Mouse (Mus musculus) spleen, adult 2 months (tissue): ENCODE results near the gene Hace1. TPM values are rescaled to one million over a fixed set of nuclear protein-coding genes. Genes with fewer than 3 reads are reported as not detected.
"Not testable (repeated sequence)": the region's sequence is repeated elsewhere in the genome, so short reads cannot be mapped to it uniquely, and the experiment has no call there.

Experiments
- DNase-seq, 2 experiments: peaks; one replicate each; pipeline versions ENCODE4 v3.0.0 to v3.0.0-alpha.2; 2012 to 2021; ENCODE audit warnings: low spot score in 2 of 2, low read depth in 1 of 2
- H3K27ac ChIP-seq: fragments of 200-500 bp; 2 replicates; pipeline ENCODE4 v1.5.1; 2012; ENCODE audit warnings: low read length, inconsistent platforms; ENCODE audit not compliant: insufficient read depth
- H3K27me3 ChIP-seq: fragments of 200-500 bp; 2 replicates; pipeline ENCODE4 v1.6.1; 2012; ENCODE audit warnings: mild to moderate bottlenecking, moderate library complexity, low read length, inconsistent platforms; ENCODE audit not compliant: control insufficient read depth, insufficient read depth
- H3K36me3 ChIP-seq: fragments of 200-500 bp; 2 replicates; pipeline ENCODE4 v1.6.1; 2012; ENCODE audit warnings: mild to moderate bottlenecking, low read length, inconsistent platforms; ENCODE audit not compliant: control insufficient read depth, insufficient read depth
- H3K4me1 ChIP-seq: fragments of 200-500 bp; 2 replicates; pipeline ENCODE4 v1.6.1; 2011; ENCODE audit warnings: inconsistent platforms; ENCODE audit not compliant: control insufficient read depth, insufficient read depth, insufficient read length
- H3K4me3 ChIP-seq: fragments of 200-500 bp; 2 replicates; pipeline ENCODE4 v1.5.1; 2011; ENCODE audit warnings: mild to moderate bottlenecking, inconsistent platforms; ENCODE audit not compliant: insufficient read depth, insufficient read length; ENCODE audit errors: extremely low read depth
- CTCF ChIP-seq: fragments of 200-500 bp; IDR thresholded peaks from 2 replicates; pipeline ENCODE4 v1.5.1; 2011; ENCODE audit warnings: mild to moderate bottlenecking, inconsistent platforms; ENCODE audit not compliant: insufficient read depth, insufficient read length, insufficient replicate concordance; ENCODE audit errors: extremely low read depth
- POLR2A ChIP-seq: fragments of 200-500 bp; IDR thresholded peaks from 2 replicates; pipeline ENCODE4 v1.6.1; 2011; ENCODE audit warnings: low read depth, low read length, inconsistent platforms
- WGBS: fragments of 180-500 bp; shearing (Covaris S2); methylation state at CpG from one replicate; pipeline ENCODE4 v1.1.7; 2018; 5-methylcytosine and 5-hydroxymethylcytosine counted together
- polyA plus RNA-seq: library from polyadenylated mRNA; depleted of rRNA; stranded (reverse); fragments of >200 nt; gene quantifications from 2 replicates; pipeline ENCODE4 v1.2.3, GENCODE M21; 2012; rRNA removed

The Hace1 gene
- 6.0 and 9.2 TPM in 2 replicates for polyA plus RNA-seq

DNA sequence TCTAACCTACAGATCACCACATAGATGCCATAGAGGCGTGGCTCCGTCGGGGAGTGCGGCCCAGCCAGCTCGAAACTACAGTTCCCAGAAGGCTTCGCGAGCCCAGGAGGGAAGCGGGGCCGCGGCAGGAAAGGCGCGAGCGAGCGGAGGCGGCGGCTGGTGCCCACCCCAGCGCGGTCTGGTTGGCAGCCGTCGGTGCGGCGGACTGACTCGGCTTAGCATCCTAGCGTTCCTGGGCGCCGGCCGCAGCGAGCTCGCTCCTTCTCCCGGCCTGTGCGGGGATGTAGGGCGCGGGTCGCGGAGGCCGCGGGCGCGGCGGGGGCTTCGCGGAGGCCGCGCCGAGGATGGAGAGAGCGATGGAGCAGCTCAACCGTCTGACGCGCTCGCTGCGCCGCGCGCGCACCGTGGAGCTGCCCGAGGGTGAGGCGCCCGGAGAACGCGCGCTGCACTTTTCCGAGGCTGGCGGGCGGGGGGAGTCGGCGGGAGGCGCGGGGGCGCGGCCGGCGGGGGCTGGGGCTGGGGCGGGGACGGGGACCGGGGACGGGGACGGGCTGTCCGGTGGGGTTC is at the start of gene Hace1:
Gene Hace1 (plus strand): TSS at position 99 of the 567 bp plus-strand sequence.
- no peak for TF ChIP-seq CTCF
- no peak for TF ChIP-seq POLR2A
- no peaks in the 10 kb centered on the region for H3K27me3 ChIP-seq
- H3K27ac ChIP-seq = peak within 1 kb of the TSS; percentile 89
- no peaks in the 10 kb centered on the region for H3K4me1 ChIP-seq
- DNase-seq = peak; percentile 61 to 84
- no peaks in the 10 kb centered on the region for H3K36me3 ChIP-seq
- peak within 1 kb of the TSS; percentile 85 for H3K4me3 ChIP-seq
- WGBS = under 1% methylated on average over 75 of the region's 79 CpGs

GRCm38 (mm10) chr10:45537334-45537733 is 40.3 kb upstream of the Hace1 start:
- H3K27ac ChIP-seq, H3K4me3 ChIP-seq, DNase-seq, H3K27me3 ChIP-seq, H3K4me1 ChIP-seq, H3K36me3 ChIP-seq: not testable (repeated sequence)
- 94% methylated on average over 16 of the region's 16 CpGs for WGBS

DNA sequence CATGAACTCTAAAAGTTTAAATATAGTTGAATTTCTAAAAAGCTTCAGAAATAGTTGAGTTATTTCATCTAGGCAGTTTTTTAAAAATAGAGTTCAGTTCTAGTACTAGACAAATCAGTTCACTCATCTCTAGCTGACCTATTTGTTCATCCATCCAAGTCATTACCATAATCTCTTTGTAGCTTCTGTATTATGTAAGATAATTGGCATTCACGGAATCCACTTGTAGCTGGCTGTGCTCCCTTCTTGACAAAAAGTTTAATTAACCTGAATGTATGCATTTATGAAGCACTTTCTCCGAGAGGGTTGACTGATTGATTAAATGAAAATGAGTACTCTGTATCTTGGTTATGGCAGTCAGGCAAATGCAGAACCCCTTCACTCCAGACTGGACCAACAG is 34.9 kb upstream of the Hace1 start:
- DNase-seq = no peak
- Histone ChIP-seq H3K36me3 (no peaks in the 10 kb centered on the region), H3K4me1 (no peaks in the 10 kb centered on the region), H3K27ac (no peak overlapping the region), H3K27me3 (no peaks in the 10 kb centered on the region), H3K4me3 (no peak overlapping the region)
- no peak for TF ChIP-seq POLR2A
- no peak for TF ChIP-seq CTCF
- WGBS = 72% methylated on average over 2 of the region's 2 CpGs

DNA sequence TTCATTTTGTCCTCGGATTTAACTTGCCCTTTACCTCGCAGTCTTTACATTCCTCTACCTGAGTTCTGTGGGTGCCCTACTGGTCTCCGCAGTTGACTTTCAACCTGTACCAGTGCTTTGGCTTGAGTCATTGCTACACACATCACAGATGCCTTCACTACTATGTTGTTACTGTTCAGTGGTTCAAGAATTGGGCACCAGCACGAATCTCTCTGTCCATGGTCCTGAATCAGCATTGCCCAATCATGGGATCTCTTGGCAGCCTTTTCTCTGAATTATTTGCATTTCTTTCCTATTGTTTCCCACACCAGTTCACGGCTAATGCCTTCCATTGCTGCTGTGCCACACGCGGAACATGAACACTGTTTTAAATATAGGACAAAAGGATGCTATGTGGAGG is 30.8 kb upstream of the Hace1 start:
- no peak overlapping the region for H3K27ac ChIP-seq
- H3K4me3 ChIP-seq = no peak overlapping the region
- H3K4me1 ChIP-seq = no peaks in the 10 kb centered on the region
- no peaks in the 10 kb centered on the region for H3K36me3 ChIP-seq
- DNase-seq = no peak
- no peaks in the 10 kb centered on the region for H3K27me3 ChIP-seq
- no peak for TF ChIP-seq POLR2A
- TF ChIP-seq CTCF = no peak
- 49% methylated on average over 7 of the region's 7 CpGs for WGBS

- Histone ChIP-seq H3K36me3 (no peaks in the 10 kb centered on the region), H3K27me3 (no peaks in the 10 kb centered on the region), H3K4me1 (no peaks in the 10 kb centered on the region), H3K27ac (no peak overlapping the region), H3K4me3 (peak overlapping the region; percentile 85)
- TF ChIP-seq POLR2A (no peak), CTCF (no peak)
- peak; percentile 17 to 34 for DNase-seq
- WGBS = 1% methylated on average over 23 of the region's 23 CpGs
Observed at GRCm38 (mm10) chr10:45578298-45578821, 731 bp downstream of the Hace1 start.

GRCm38 (mm10) chr10:45583310-45583709 is 5.7 kb downstream of the Hace1 start:
- WGBS = 81% methylated on average over 1 of the region's 1 CpGs
- no peaks in the 10 kb centered on the region for H3K27me3 ChIP-seq

GRCm38 (mm10) chr10:45583829-45584228 is 6.2 kb downstream of the Hace1 start:
- Histone ChIP-seq H3K4me1 (no peaks in the 10 kb centered on the region), H3K27me3 (no peaks in the 10 kb centered on the region), H3K27ac (no peak overlapping the region), H3K4me3 (no peak overlapping the region), H3K36me3 (no peaks in the 10 kb centered on the region)
- WGBS = 89% methylated on average over 6 of the region's 6 CpGs
- DNase-seq = no peak
- TF ChIP-seq CTCF (no peak), POLR2A (no peak)

More at GRCm38 (mm10) chr10:45583310-45583709, 5.7 kb downstream of the Hace1 start:
- Histone ChIP-seq H3K4me3 (no peak overlapping the region), H3K27ac (no peak overlapping the region), H3K4me1 (no peaks in the 10 kb centered on the region), H3K36me3 (no peaks in the 10 kb centered on the region)
- TF ChIP-seq CTCF = no peak
- DNase-seq = no peak
